Mouse (Mus musculus): Measurements from ENCODE around the gene Prkca. TPM values are rescaled to one million over a fixed set of nuclear protein-coding genes. Genes with fewer than 3 reads are reported as not detected.

Gene Prkca
- total RNA-seq, 4 experiments from 2014 or later = 201 to 232 (median 220) TPM

DNA sequence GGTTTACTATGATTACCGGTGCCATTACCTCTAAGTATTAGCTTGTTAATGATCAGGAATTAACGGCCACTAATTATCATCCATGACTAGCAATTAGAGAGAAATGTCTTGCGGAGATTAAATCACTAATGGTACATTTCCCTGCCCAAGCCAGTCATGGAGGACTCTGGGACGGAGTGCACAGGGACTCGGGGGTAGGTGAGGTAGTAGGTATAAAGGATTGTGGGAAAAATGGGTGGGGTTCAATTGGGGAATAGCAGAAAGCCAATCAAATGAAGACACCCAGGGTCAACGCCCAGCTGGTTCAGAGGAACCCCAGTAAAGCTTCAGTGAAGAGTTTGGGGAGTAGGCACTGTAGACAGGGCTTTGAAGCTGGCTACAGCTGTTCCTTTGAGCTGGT is 456.4 kb downstream of the Prkca start:
- no peak for DNase-seq (ENCODE audit: low spot score in 2 of 2)

Small RNAs within 50 kb of the gene (microRNA-seq; reads per million reads assigned to microRNA genes)
- gene Mir7223 = 0 reads per million in 2 experiments

Other genes with a start within 250 kb of the Prkca start
- gene Apoh, start 574 bp downstream of the Prkca start, total RNA-seq (2022) = under 1 TPM; 0.54 to 0.94 (median 0.86) TPM
- gene Cep112, start 81.3 kb upstream of the Prkca start, total RNA-seq (2022) = 10 to 100 TPM; 20.9 to 24.8 (median 24.1) TPM